Mouse (Mus musculus) left cerebral cortex, postnatal 25 days (tissue): ENCODE data around the gene Frmd4a. TPM values are rescaled to one million over a fixed set of nuclear protein-coding genes. Genes with fewer than 3 reads are reported as not detected.

Experiments
- DNase-seq, 2 experiments: peaks; one replicate each; pipeline ENCODE4 v3.0.0; 2022; ENCODE audit warnings: low spot score in 2 of 2, mixed read lengths in 1 of 2
- intact Hi-C: fragments of 180-260 bp; cut with DNase I; formaldehyde crosslinking; loops from one replicate; pipeline ENCODE4 v1.15.1; 2025
- total RNA-seq, 2 experiments: library from RNA; stranded (reverse); gene quantifications; 2 replicates each; pipeline ENCODE4 v1.2.3; 2021

Frmd4a gene
- total RNA-seq: 10 to 100 TPM; 59.3 to 71.4 TPM

GRCm38 (mm10) chr2:4017528-4018288 lies at the start of gene Frmd4a:
TSS of gene Frmd4a (plus strand) at chr2:4017717.
- intact Hi-C loops: loop anchor here (1.0 kb wide), 1 partner anchor 201 kb away; no protein-coding TSS in a partner anchor
- peak; percentile 56 to 64 for DNase-seq

- intact Hi-C loops: no loop called here
Observed at GRCm38 (mm10) chr2:3988876-3989275, 28.6 kb upstream of the Frmd4a start.

GRCm38 (mm10) chr2:3990431-3990830 lies 27.1 kb upstream of the Frmd4a start:
- intact Hi-C loops: no loop called here
- DNase-seq: no peak

More at GRCm38 (mm10) chr2:3988876-3989275, 28.6 kb upstream of the Frmd4a start:
- DNase-seq: peak in 1 of 2 experiments; percentile 66

- intact Hi-C loops: no loop called here
Observed at GRCm38 (mm10) chr2:4018431-4018876, 937 bp downstream of the Frmd4a start.

GRCm38 (mm10) chr2:4018909-4019308 lies 1.4 kb downstream of the Frmd4a start:
- intact Hi-C loops: no loop called here
- DNase-seq: no peak

More at GRCm38 (mm10) chr2:4018431-4018876, 937 bp downstream of the Frmd4a start:
- peak; percentile 65 to 71 for DNase-seq

GRCm38 (mm10) chr2:4024927-4025326 lies 7.4 kb downstream of the Frmd4a start:
- intact Hi-C loops: no loop called here
- DNase-seq: no peak

- intact Hi-C loops: no loop called here
- no peak for DNase-seq
Observed at GRCm38 (mm10) chr2:4029031-4029747, 11.7 kb downstream of the Frmd4a start.

GRCm38 (mm10) chr2:4036153-4036589 lies 18.7 kb downstream of the Frmd4a start:
- peak; percentile 30 to 59 for DNase-seq
- intact Hi-C loops: loop anchor here (1.0 to 5.0 kb wide), 2 partner anchors 116 to 220 kb away; no protein-coding TSS in a partner anchor

GRCm38 (mm10) chr2:4036651-4037117 lies 19.2 kb downstream of the Frmd4a start:
- DNase-seq: peak; percentile 21 to 54
- intact Hi-C loops: loop anchor here (1.0 to 5.0 kb wide), 2 partner anchors 116 to 220 kb away; no protein-coding TSS in a partner anchor

GRCm38 (mm10) chr2:4042009-4042408 lies 24.5 kb downstream of the Frmd4a start:
- no peak for DNase-seq
- intact Hi-C loops: no loop called here

GRCm38 (mm10) chr2:4055481-4055880 lies 38.0 kb downstream of the Frmd4a start:
- intact Hi-C loops: no loop called here
- peak in 1 of 2 experiments; percentile 42 for DNase-seq

- peak; percentile 10 to 62 for DNase-seq
- intact Hi-C loops: loop anchor here (5.0 kb wide), 1 partner anchor 92 kb away; no protein-coding TSS in a partner anchor
Observed at GRCm38 (mm10) chr2:4060675-4061074, 43.2 kb downstream of the Frmd4a start.

GRCm38 (mm10) chr2:4071831-4072230 lies 54.3 kb downstream of the Frmd4a start:
- intact Hi-C loops: no loop called here
- DNase-seq: peak in 1 of 2 experiments; percentile 17

GRCm38 (mm10) chr2:4083877-4084276 lies 66.4 kb downstream of the Frmd4a start:
- intact Hi-C loops: no loop called here
- DNase-seq: no peak

- intact Hi-C loops: no loop called here
Observed at GRCm38 (mm10) chr2:4097601-4098000, 80.1 kb downstream of the Frmd4a start.

GRCm38 (mm10) chr2:4098948-4099776 lies 81.6 kb downstream of the Frmd4a start:
- peak; percentile 55 to 61 for DNase-seq
- intact Hi-C loops: no loop called here

More at GRCm38 (mm10) chr2:4097601-4098000, 80.1 kb downstream of the Frmd4a start:
- DNase-seq: no peak

GRCm38 (mm10) chr2:4099777-4100104 lies 82.2 kb downstream of the Frmd4a start:
- DNase-seq: peak in 1 of 2 experiments; percentile 37
- intact Hi-C loops: loop anchor here (10.0 kb wide), 1 partner anchor 145 kb away; no protein-coding TSS in a partner anchor

- peak; percentile 47 to 90 for DNase-seq
- intact Hi-C loops: loop anchor here (10.0 kb wide), 1 partner anchor 147 kb away; no protein-coding TSS in a partner anchor
Observed at GRCm38 (mm10) chr2:4101370-4101769, 83.9 kb downstream of the Frmd4a start.

- DNase-seq: no peak
- intact Hi-C loops: loop anchor here (10.0 kb wide), 1 partner anchor 299 kb away; no protein-coding TSS in a partner anchor
Observed at GRCm38 (mm10) chr2:4113303-4113920, 95.9 kb downstream of the Frmd4a start.
